Mouse (Mus musculus) cerebellum, postnatal 25 days (tissue): Measurements from ENCODE around the gene Uchl3.
A peak's percentile ranks its signal among the peaks of the same experiment; 100 is the strongest.

Experiments
- DNase-seq, 2 experiments: peaks; one replicate each; pipeline ENCODE4 v3.0.0; 2021; ENCODE audit warnings: mixed read lengths in 2 of 2

Gene Uchl3

DNA sequence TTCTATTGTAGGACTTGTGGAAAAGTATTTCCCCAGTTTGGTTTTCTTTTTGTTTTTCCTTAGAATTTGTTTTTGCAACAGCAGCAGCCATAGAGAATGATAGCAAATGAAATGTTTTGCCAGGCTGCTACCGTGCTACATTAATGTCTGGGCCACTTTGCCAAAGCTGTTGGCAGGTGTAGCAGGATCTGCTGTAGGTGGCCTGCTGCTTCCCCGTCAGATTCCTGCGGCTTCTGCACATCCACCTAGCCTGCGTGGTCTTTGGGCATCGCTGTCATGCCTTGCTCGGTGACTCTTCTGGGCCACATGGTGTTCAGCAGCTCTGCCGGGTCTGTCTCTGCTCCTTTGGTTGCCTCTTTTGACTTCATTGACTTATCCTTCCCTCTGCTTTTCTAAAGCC lies 14.9 kb downstream of the Uchl3 start:
- DNase-seq = peak; percentile 67 to 81

GRCm38 (mm10) chr14:101672226-101672625 lies 18.5 kb downstream of the Uchl3 start:
- DNase-seq = no peak

- no peak for DNase-seq
These were observed 33.9 kb downstream of the Uchl3 start for GRCm38 (mm10) chr14:101687696-101688095.

- DNase-seq = no peak
These were observed 34.6 kb downstream of the Uchl3 start for GRCm38 (mm10) chr14:101688406-101688805.

GRCm38 (mm10) chr14:101704479-101704878 lies 50.7 kb downstream of the Uchl3 start:
- DNase-seq = no peak

- no peak for DNase-seq
These were observed 53.3 kb downstream of the Uchl3 start for GRCm38 (mm10) chr14:101707088-101707487.

DNA sequence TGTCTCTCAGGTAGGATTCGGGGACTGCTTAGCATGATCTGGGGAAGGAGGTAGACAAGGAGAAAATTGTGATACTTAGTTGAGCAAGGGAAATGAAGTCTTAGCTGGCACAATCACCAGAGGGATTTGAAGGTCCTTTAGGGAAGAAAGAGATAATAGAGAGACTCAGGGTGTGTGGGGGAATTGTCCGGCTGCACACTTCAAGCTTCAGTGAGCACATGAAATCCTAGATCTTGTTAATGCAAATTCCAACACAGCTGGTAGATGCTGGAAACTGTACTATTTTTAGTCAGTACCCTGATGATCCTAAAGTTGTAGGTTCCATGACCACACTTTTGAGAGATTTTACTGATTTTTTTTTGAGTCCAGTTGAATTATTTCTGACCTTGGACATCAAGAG lies 60.6 kb downstream of the Uchl3 start:
- no peak for DNase-seq

DNA sequence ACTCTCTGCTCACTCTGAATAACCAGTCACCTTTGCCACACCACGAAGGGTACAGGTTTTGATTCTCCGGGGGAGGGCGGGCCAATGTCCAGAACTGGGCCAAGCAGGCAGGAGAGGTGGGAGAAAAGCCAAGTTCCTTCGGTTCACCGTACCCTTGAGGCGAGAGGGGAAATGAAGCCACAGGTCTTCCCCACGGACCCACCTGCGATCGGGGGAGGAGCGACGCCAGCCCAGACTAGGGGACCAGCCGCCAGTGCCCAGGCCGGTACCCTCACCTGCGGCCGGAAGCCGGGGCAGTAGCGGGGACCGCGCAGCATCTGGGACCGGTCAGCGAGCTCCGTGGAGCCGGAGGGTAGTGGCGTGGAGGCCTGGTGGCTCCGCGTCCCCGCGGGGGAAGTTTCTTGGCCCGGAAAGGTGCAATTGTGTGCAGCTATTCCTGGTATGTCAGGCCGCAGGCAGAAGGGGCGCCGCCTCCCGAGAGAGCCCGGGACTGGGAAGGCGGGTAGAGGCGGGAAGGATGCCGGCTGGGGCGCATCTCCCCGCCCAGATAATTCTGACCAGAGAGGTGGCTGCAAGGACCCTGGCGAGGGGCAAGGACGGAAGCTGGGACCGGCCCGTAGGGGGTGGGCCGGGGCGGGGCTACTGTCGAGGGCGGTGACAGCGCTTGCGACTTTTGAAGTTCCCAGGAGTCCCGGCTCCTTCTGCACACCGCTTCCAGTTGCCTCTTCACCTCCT lies 75.6 kb downstream of the Uchl3 start, which contains the start of the genes Gm9922 and Lmo7:
Gene Gm9922, minus strand, starts transcription at position 578 of the 735 bp plus-strand sequence.
Gene Lmo7, plus strand, starts transcription at position 721 of the 735 bp plus-strand sequence.
- DNase-seq = peak; percentile 55 to 59

DNA sequence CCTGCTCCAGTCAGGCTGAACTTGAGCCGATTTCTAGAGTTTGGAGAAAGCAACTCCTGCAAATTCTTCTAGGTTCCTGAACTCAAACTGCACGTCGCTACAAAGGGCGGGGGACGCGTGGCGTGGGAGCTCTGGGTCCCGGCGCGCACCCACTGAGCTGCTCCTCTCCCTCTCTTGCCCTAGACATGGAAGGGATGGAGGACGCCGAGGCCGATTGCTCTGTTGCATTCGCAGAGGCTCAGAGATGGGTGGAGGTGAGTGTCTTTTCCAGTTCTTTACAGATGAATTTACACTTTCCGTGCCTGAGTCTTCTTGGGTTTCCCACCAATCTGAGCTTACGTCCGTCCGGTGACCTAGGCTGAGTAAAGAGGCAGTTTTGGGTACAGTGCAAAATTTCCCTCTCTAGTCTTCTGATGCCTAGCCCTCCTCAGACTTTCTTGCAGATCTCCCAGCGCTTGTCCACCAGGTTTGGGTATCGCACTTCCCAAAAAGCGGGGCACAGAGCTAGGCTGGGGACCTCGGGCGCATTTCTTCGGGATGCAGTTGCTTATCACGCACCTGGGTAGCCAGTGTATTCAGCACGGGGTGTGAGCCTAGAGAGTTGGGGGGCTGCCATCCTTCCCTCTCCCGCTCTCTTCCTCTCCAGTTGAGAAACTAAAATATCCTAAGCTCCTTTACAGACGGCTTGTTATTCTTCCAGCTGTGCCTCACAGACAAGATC lies 76.4 kb downstream of the Uchl3 start:
- peak; percentile 9 to 27 for DNase-seq

DNA sequence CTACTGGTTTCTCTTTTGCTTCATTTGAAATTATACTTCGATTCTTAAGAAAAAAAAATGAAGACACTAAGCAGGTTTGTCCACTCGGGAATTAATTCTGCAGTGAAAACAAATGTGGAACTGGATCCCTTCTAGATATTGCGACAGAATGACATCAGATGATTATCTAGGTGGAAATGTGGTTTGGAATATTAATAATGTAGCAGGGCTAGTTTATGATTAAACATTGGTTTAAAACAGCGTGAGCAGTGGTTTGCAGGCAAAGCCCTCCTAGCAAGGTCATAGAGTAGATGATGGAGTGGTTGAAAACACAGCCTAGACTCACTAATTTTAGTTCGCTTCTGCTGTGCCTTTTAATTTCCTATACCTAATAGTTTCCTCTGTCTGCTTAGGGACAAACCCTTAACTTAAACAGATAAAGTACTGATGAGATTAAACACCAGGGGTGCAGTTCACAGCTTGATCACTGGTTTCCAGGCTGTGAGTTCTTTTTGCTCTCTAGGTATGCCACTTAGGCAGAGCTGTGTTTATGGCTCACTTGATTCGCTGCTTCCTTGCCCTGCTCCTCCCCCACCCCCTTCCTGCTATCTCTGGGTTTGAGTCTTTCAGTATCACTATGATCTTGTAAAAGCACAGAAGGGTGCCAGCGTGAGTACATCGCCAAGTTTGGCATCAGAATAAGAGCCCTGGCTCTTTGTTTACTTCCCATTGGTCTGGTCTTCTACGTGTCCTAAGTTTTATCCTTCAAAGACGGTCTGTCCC lies 80.0 kb downstream of the Uchl3 start:
- DNase-seq = no peak

DNA sequence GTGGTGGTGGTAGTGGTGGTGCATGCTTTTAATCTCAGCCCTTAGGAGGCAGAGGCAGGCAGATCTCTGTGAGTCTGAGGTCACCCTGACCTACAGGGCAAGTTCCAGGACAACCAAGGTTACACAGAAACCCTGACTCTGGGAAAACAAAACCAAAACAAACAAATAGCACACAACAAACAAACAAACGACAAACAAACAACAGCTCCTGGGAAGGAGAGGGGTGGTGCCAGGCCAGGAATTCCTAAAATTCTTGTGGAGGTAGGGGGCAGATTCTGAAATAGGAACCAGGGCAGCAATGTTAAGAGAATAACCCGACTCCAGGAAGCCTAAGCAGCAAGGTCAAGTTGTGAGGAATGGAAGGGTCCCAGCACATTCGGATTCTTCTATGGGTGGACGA lies 83.7 kb downstream of the Uchl3 start:
- no peak for DNase-seq
